Mouse (Mus musculus) megakaryocyte, embryonic 14.5 days (primary cell): ENCODE results near the gene Zfp964.

Source experiments
- FLI1 ChIP-seq: IDR thresholded peaks from 2 replicates; pipeline ENCODE4 v1.6.1; 2012; ENCODE audit warnings: low read length, inconsistent platforms, mixed read lengths
- GATA1 ChIP-seq: IDR thresholded peaks from 3 replicates; pipeline ENCODE4 v1.6.1; 2012; ENCODE audit warnings: mixed read lengths, low read length, inconsistent platforms, borderline replicate concordance

DNA sequence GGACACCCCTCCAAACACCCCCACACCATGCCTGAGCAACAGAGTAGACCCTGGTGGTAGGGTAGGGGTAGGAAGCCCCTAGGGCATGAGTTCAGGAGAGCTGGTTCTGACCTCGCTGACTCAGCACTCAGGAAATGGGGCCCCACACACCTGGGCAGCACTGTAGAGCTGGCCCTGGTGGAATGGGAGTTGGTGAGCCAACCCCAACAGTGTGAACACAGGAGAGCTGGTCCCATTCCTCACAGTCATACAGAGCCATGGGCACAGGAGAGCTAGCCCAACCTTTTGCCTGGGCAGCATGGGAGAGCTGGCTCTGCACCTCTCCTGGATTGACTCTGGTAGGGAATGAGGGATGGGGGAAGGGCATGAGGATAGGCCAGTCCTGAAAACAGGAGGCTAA, 36.2 kb upstream of the Zfp964 start:
- TF ChIP-seq GATA1, result no peak
- TF ChIP-seq FLI1, result no peak
